Mouse (Mus musculus): ENCODE results near the gene 4930544D05Rik.
A peak's percentile ranks its signal among the peaks of the same experiment; 100 is the strongest.
"Not testable (repeated sequence)": the region's sequence is repeated elsewhere in the genome, so short reads cannot be mapped to it uniquely, and the experiment has no call there.

Gene 4930544D05Rik

DNA sequence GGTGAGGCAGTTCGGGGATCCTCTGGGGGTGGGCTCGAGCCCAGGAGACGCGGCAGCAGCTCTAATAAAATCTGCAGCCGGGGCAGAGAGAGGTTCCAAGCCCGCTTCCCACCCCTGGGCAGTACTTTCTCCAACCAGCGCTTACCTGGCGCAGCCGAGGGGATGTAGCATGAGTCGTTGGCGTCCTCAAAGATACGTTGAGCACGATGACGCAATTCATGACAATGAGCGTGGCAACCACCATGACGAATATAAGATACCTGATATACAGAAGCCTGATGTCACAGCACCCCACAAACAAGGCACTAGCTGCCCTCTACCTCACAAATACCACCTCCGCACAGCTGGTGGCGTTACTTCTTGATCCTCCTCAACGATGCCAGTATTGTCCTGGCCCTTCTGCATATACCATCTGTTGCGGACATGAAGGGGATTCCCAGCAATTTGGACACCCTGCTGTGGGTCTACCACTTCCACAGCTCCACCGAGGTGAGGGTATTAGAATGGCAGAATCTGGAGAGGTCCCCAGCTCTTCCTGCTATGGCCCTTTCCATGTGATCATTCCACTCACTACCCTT lies at the start of gene 4930544D05Rik:
4930544D05Rik (plus strand) TSS at position 333 of the 578 bp plus-strand sequence.
- no peak for DNase-seq (ENCODE audit: low spot score in 2 of 2)

DNA sequence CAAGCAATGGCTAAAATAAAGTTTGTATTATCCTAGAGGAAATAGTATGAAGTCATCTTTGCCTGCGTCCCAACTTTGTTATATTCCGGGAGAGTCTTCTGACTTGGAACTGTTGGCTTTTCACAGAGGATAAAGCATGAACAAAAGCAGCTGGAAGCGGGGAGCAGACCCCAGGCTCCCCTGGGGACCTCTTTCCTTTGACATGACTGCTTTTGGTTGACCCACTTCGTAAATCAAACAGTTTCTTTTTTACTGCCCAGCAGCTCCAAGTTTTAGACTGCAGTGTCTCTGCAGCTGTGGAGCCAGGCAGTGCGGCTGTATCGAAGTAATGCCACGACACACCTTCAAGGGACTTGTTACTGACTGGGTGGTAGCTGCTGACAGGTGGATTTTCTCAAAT lies 49.1 kb upstream of the 4930544D05Rik start:
- no peak for DNase-seq (ENCODE audit: low spot score in 2 of 2)

DNA sequence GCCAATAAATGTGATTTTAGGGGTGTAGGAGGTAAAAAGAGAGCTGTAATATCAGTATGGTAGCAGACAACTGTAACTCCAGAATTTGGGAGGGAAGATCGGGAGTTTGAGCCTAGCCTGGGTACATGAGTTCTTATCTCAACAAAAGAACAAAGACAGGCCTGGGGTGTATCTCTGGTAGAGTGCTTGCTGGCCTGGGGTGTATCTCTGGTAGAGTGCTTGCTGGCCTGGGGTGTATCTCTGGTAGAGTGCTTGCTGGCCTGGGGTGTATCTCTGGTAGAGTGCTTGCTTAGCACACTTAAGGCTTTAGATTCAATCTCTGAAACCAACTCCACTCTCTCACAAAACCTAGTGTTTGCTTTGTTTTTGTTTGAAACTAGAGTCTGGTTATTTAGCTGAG lies 45.0 kb upstream of the 4930544D05Rik start:
- DNase-seq (ENCODE audit: low spot score in 2 of 2) = not testable (repeated sequence)

DNA sequence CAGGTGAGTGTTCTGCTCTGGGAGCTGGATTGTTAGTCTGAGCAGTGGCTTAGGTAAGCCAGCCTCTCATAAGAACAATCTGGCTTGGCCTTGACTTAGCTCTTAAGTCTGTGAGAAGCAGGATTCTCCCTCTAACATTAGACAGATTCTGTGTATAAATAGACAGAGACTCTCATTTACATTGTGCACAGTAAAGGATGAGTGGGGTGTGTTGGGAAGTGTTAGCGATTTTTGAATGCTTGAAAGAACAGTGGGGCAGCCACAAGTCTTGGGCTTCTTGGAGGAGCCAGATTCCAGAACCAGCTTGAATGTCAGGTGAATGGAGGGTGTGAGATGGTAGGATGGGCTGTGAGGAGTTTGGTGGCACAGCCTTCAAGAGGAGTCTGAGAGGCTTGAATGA lies 44.0 kb upstream of the 4930544D05Rik start:
- DNase-seq (ENCODE audit: low spot score in 2 of 2) = peak in 1 of 2 experiments; percentile 39

DNA sequence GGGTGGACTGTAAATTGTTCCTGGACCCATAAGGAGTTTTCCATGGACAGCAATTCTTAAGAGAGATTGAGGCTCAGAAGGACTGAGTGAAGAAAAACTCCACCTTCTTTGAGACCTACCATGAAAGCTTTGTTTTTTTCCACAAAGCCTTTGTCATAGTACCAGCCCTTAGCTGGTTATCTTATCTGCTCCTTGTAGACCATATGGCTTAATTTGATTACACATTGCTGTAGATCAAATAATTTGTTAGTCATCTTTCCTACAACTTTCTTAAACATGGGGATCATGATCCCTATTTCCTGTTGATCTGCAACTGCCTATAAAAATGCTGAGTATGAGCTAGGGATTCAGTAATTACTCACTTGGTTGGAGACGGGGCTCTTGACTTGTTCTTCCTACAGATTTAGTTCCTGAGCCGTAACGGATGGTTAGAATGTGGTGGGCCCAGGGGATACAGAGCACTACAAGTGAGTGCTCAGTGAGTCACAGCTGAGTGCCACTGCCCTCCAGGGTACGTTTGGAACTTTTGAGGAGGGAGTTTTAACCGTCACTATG lies 43.2 kb upstream of the 4930544D05Rik start:
- DNase-seq (ENCODE audit: low spot score in 2 of 2) = no peak

DNA sequence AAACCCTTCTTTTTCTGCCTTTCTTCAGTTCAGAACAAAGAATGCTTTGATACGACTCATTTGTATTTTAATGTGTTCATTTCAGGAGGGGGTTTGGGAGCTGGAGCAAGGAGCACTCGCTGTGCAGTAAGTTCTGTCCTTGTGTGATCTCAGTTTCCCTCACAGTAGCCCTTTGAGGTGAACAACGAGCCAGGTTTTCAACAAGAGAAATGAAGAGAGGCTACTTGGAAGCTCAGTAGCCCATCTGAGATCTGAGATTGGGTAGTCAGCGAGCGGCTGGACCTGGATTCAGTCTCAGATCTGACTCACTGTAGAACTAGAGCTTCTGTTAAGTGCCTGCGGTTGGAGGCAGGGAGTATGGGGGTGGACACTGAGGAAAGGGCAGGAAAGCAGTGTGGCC lies 41.8 kb upstream of the 4930544D05Rik start:
- DNase-seq (ENCODE audit: low spot score in 2 of 2) = no peak

DNA sequence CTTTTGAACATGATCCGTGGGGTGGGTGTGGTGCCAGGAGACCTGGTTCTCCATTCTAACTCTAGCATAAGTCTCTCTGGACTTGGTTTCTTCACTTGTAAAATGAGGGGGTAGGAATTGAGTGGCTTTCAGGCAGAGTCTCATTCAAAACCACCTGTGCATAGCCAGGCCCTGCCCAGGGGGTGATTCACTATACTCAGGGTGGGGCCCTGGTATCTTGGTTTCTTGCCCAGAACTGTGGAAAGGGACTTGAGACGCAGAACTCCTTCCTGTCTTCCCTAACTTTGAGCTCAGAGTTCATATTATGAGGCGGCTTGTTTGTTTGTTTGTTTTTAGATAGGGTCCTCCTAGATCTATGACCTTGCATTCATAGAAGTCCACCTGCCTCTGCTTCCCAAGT lies 38.4 kb upstream of the 4930544D05Rik start:
- DNase-seq (ENCODE audit: low spot score in 2 of 2) = no peak

DNA sequence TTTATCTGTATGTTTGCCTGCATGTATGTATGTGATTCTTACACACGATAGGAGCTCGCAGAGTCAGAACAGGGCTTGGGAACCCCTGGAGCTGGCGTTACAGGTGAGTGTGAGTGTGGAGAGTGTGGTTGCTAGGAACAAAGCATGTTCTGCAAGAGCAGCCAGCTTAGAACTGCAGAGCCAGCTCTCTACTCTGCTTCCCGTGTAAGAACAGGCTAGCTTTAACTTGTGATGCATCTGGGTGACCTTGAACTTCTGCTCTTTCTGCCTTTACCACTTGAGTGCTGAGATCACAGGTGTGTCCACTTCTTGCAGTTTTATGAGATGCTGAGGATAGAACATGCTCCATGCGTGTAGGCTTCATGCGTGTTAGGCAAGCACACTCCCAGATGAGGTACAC lies 36.7 kb upstream of the 4930544D05Rik start:
- DNase-seq (ENCODE audit: low spot score in 2 of 2) = no peak

DNA sequence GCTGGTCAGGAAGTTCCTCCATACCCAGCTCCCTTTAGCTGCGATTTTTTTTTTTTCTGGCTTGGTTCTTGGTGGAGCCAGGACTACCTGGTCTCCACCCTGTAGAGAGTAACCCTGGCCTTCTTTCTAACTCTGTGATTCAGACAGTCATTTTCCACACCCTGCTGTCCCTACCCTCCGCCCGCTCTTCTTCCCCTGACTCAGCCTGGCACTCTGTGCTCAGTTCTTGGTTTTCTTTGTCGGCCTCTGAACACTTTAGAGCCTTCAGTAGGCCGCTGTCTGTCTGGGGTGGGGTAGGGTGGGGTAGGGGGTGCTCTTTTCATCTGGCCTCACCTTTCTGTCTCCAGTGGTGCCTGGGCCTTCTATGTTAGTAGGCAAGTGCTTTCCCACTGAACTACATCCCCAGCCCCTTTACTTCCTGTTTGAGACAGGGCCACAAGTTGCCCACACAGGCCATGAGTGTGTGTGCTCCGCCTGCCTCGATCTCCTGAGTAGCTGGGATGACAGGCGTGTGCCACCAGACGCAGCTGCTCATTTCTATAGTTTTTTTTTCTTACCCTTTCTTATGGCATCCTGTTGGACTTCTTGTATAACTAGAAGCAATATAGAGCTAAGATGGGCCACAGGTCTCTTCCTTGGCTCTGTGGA lies 35.8 kb upstream of the 4930544D05Rik start:
- DNase-seq (ENCODE audit: low spot score in 2 of 2) = no peak

DNA sequence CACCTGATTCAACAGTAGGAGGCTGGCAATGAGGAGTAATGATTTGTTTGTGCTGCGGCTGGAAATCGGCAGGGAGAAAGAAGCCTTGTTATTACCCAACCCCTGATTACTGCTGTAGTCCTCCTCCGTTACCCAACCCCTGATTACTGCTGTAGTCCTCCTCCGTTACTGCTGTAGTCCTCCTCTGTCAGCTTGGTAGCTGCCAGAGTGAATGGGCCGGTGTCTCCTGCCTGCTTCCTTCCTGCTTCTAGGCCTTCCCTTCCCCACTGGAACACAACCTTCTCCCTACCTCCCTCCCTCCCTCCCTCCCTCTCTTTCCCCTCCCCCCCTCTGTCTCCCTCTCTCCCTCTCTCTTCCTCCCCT lies 35.3 kb upstream of the 4930544D05Rik start:
- no peak for DNase-seq (ENCODE audit: low spot score in 2 of 2)

DNA sequence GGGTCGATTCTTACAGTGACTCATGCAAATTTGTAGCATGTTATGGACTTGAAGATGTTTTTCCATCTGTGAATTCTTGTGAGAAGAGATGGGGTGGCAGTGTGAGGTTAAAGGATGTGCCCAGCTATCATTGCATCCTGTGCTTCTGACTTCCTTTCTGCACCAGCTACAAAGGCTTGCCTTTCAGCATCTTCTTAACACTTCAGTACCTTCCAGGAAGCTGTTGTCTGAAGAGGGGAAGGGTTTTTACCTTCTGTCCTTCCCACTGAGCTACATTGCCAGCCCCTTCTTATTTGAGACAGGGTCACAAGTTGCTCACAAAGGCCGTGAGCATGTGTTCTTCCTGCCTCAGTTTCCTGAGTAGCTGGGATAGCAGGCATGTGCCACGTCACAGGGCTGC lies 34.7 kb upstream of the 4930544D05Rik start:
- no peak for DNase-seq (ENCODE audit: low spot score in 2 of 2)

DNA sequence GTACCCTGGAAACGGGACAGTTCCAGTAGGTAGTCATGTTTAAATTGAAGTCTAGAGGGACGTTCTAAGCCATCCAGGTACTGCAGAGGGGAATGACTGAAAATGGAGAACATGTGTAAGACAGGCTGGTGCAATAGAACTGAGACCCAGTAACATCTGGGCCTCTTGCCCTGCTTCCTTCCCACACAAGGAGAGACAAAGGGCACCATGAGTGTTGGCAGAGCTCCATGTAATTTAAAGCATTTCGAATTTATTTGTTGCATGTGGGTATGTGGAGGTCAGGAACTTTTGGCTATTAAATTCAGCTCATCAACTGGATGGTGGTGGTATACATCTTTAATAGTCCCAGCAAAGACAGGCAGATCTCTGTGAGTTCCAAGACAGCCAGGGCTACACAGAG lies 33.5 kb upstream of the 4930544D05Rik start:
- no peak for DNase-seq (ENCODE audit: low spot score in 2 of 2)

DNA sequence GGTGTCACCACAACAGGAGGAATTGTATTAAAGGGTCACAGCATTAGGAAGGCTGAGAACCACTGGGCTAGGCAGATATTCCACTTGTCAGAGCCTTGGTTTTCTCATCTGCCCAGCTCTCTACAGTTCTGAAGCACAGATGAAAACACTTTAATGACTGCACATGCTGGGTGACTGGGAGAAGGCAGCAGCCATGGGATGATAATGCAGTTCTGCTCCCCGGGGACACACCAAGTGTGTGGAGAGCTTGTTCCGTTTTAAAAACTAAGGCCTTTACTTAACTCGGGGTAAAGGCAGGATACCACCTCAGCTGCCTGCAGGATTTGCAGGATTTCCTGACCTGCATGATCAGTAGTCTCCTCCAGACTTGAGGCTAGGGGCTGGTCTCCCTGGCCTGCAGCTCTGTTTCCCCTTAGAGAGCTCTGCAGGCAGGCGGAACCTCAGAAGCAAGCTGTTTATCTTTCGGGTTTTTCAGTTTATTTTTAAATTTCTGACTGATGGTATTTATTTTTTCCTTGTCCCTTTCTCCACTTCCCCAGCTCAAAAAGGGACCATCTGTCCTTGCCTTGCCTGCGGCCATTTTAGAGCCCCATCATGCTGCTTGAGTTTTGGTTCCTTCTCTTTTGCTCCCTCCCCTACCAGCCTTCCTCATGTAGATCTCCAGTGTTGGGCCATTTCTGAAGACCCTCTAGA lies 32.5 kb upstream of the 4930544D05Rik start:
- DNase-seq (ENCODE audit: low spot score in 2 of 2) = no peak

DNA sequence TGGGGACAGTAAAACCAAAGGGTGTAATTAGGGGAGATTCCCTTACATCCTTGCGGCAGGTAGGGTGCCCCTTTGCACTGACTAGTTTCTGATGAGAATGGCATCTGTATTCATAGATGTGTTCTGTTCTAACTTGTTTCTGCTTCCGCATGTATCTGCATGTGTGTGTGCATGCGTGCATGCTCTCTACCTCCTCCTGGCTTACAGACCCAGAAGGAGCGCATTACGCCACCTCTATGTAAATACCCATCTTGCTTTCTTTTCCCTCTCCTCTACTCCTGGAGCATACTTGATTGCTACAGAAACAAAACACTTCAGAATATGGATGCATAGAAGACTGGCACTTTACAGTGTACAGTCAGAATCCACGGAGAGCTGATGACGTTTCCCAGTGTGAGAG lies 31.9 kb upstream of the 4930544D05Rik start:
- no peak for DNase-seq (ENCODE audit: low spot score in 2 of 2)

DNA sequence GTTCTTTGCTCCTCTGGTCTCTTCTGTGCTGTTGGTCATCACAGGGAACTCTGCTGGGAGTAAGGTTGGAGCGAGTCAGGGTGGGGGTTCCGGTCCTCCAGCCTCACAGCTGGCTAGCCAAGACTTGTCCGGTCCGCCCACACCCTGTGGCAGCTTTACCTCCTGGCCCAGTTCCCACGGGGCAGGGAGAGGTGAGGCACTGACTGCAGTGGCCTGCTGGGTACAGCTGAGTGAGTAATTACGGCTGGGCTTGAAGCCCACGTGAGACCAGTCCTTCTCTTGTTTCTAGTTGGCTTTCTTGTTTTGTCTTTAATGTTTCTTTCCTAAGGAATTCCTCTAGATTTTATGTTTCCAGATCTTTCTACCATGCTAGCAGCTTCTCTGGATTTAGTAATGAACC lies 30.2 kb upstream of the 4930544D05Rik start:
- no peak for DNase-seq (ENCODE audit: low spot score in 2 of 2)

DNA sequence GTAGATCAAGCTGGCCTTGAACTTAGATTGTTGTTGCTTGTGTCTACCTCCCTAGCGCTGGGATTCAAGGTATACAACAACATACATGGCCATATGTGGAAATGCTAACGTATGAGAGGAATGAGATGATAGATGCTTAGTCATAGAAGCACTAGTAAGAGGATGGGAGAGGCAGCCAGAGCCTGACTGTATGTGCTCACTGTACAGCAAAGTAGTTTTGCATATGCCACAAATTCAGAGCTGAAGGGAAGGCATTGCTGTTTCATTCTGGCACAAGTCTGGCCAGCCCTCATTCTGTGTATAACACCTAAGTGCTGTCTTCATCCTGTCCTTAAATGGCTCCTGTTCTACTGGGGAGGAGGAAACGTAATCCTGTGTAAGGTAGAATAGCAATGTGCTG lies 29.4 kb upstream of the 4930544D05Rik start:
- DNase-seq (ENCODE audit: low spot score in 2 of 2) = no peak

DNA sequence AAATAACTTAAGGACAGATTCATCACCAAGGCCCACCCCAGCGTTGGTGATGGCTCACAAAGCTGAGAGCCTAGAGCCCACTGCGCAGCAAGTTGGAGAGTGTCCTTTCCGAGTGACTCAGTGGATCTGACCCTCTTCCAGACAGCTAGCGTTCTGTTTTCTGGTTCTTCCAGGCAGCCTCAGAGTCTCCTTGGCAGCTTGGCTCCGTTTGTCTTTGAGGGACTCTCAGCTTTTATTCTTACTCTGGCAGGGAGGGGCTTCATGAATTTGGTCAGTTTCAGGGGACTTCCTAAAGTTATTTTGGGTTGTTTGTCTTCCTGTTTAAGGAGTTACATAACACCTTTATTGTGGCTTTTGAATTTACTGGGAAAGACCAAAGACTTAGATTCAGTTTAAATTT lies 28.7 kb upstream of the 4930544D05Rik start:
- no peak for DNase-seq (ENCODE audit: low spot score in 2 of 2)

DNA sequence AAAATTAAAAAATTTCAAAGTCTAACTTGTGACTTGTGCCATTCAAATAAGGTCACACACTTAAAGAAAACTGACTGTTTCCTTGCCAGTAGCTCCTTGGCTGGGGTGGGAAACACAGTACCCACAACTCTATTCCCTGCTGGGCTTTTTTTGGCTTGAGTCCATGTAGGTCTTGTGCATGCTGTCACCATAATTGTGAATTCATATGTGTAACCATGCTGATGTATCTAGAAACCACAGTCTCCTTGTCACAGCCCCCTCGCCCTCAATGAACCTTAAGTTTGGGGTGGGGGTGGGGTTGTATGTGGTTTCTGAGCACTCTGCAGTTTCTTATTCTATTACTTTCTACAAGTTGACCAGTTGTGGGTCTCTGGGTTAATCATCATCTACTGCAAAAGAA lies 23.9 kb upstream of the 4930544D05Rik start:
- no peak for DNase-seq (ENCODE audit: low spot score in 2 of 2)

DNA sequence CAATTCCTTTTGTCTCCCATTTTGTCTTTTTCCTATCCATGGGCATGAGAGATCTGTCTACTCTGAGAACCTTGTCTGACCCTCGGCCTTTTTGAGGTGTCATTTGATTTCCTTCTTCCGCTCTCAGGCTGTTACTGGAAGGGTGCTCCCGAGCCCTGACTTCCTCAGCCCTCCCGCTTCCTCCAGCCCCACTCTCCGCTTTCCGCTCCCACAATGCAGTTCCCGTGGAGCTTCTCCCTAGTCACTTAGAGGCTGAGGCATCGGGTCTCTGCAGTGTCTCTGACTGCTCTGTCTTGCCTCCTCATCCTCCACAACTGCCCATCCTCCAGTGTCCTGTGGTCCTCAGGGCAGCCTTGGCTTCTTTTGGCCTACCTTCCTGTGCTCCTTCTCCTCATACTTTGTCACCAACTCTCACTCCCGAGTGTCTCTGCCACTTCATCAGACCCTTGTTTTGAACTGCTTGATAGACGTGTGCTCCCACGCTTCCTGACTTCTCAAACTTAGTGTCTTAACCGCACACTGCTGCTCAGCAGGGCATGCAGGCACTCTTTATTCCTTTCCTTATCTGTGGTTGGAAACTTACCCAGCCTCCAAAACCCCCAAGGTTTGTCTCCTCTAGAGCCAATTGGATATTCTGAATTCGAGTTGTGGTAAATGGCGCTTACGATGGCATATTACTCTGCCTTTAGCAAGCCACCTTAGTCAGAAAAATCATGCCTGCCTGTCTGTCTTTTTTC lies 21.2 kb upstream of the 4930544D05Rik start:
- DNase-seq (ENCODE audit: low spot score in 2 of 2) = no peak

DNA sequence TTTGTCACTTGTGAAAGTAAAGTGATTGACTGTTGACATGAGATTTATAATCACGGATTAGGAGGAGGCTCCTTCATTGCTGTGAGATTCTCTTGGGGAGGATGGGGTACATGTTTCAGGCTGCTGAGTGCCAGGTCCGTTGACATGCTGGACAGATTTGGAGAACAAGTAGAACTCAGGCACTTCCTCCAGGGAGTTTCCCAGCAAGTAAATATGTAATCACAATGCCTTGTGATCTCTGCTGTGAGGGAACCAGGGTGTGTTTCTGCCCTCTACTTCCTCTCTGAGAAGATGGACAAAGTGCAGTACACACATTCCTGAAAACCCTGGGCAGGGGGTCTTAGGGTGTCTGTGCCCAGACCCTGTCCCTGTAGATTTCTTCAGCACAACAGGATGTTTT lies 20.0 kb upstream of the 4930544D05Rik start:
- DNase-seq (ENCODE audit: low spot score in 2 of 2) = no peak

DNA sequence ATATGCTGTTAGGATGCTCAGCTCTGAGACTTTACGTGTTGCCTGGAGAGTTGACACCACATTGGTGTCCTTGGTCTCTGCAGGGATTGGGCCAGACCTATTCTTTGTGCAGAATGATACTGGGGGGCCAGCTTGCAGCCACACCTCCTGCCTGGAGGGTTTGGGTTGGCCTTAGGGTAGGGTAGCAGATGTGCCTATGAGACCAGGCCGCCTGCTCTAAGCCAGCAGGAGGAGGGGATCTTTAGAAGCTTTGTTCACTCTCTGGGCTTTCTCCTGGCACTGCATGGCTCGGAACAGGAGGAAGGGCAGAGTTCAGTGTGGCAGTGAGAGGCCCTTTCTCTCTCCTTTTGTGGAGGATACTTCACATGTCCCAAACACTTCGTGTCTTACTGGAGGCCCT lies 19.6 kb upstream of the 4930544D05Rik start:
- DNase-seq (ENCODE audit: low spot score in 2 of 2) = no peak

DNA sequence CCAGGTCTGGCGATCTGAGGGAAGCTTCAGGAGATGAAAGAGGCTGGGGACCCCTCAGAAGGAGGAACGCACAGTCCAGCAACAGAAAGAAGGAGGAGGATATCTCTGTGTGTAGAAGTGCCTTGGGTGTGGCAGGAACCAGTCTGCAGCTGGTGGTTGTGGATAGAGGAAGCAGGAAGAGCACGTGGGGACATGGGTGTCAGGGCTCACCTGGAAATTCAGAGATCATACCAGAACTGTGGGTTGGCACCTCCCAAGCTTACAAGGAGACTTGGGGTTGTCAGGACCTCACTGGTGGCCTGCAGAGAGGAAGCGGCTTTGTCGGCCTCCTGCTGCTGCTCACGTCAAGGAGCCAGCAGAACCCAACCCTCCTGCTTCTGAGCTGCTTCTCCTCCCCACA lies 18.3 kb upstream of the 4930544D05Rik start:
- no peak for DNase-seq (ENCODE audit: low spot score in 2 of 2)

Data from right cerebral cortex, postnatal 36 days (tissue).